Mouse (Mus musculus) adrenal gland, postnatal 36 days (tissue): ENCODE data around the gene Lmf1. TPM values are rescaled to one million over a fixed set of nuclear protein-coding genes. Genes with fewer than 3 reads are reported as not detected.

Experiments
- DNase-seq, 2 experiments: peaks; one replicate each; pipeline ENCODE4 v3.0.0; 2021; ENCODE audit warnings: mixed read lengths in 1 of 2
- total RNA-seq, 2 experiments: library from RNA; stranded (reverse); gene quantifications; 2 replicates each; pipeline ENCODE4 v1.2.3; 2021

Gene Lmf1
- total RNA-seq, 2 experiments from 2014 or later = 29.6 to 37.9 TPM

DNA sequence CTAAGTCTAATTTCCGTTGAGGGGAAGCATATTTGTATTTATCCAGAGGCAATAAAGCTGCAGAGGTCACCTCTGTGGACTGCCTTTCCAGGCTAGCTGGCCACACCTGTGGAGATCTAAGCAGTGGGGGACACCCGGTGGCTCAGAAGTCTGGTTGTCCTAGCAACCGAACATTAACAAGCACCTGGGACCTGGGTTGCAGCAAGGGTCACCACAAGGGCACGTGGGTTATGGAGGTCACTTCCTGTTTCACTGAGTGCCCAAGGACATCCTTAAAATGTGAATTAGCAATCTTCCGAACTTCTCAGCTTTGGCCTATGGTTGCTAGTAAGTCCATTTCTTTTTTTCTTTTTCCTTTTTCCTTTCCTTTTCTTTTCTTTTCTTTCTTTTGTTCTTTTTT lies 25.3 kb downstream of the Lmf1 start:
- no peak for DNase-seq

DNA sequence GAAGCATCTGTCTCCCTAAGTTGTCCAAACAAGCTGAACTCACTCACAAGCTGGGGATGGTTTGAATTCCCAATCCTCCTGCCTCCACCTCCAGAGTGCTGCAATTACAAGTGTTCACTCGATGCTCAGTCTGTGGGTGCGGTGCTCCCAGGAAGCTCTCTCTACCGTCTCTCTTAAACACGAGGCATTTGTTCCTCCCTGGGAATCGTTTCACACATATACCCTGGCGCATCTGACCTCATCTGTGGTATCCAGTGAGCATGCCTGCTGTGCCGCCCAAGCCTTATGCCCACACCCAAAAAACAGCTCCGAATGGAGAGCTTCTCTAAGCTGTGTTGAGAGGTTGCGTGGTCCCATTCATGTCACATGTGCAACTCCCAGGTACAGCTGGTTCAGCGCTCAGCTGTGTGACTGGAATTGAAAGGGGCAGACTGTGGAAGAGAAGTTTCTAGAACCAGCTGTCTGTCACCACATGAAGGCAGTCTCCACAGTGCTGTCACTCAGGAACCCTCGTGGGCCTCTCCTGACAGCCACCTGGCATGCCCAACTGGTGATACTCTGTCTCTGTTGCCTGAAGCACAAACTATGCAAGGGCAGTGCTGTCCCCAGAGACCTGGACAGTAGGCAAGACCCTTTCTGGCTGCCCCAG lies 29.4 kb downstream of the Lmf1 start:
- DNase-seq = no peak

GRCm38 (mm10) chr17:25608821-25609505 lies 30.1 kb downstream of the Lmf1 start:
- no peak for DNase-seq

GRCm38 (mm10) chr17:25609506-25609828 lies 30.6 kb downstream of the Lmf1 start:
- DNase-seq = no peak

GRCm38 (mm10) chr17:25610151-25610550 lies 31.3 kb downstream of the Lmf1 start:
- DNase-seq = peak; percentile 43 to 62

DNA sequence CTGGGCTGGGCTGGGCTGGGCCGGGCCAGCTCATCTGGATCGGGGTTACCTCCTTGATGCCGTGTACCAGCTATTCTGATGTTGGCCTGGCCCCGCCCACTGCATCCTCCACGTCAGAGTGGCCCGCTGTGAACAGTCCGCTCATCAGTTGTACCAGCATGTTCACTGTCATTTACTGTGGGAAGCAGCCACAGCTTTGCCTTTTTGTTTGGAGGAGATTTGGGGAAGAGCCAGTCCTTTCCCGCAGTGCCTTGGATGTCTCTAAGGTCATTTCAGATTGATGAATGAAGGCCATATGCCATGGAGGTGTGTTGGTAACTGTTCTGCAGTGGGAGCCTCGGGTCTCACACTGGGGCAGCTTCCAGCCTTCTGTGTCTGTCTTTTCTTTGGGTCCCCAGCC lies 33.7 kb downstream of the Lmf1 start:
- no peak for DNase-seq

- DNase-seq = no peak
Observed at GRCm38 (mm10) chr17:25613323-25613722, 34.4 kb downstream of the Lmf1 start.

GRCm38 (mm10) chr17:25614723-25615510 lies 36.0 kb downstream of the Lmf1 start:
- no peak for DNase-seq

GRCm38 (mm10) chr17:25618508-25619056 lies 39.7 kb downstream of the Lmf1 start:
- peak; percentile 42 to 56 for DNase-seq

DNA sequence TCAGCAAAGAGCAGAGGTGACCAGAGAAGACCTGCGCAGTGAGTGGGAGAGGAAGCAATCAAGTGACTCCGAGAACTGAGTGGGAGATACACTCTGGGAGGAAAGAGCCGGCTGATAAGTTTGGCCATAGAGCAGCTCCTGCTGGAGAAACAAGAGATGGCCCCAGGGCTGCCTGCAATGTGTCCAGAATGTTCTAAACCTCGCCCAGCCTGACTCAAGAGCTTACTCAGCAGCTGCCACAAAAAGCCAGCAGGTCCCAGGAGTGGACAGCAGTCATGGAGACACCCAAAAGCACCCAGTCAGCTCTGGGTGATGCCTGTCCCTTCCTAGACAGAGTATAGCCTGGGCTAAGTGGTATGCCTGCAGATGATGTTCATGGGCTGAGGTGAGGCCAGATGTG lies 44.6 kb downstream of the Lmf1 start:
- DNase-seq = no peak

GRCm38 (mm10) chr17:25623935-25624334 lies 45.0 kb downstream of the Lmf1 start:
- DNase-seq = no peak

GRCm38 (mm10) chr17:25624446-25625119 lies 45.7 kb downstream of the Lmf1 start:
- no peak for DNase-seq

GRCm38 (mm10) chr17:25625282-25625681 lies 46.4 kb downstream of the Lmf1 start:
- DNase-seq = no peak

DNA sequence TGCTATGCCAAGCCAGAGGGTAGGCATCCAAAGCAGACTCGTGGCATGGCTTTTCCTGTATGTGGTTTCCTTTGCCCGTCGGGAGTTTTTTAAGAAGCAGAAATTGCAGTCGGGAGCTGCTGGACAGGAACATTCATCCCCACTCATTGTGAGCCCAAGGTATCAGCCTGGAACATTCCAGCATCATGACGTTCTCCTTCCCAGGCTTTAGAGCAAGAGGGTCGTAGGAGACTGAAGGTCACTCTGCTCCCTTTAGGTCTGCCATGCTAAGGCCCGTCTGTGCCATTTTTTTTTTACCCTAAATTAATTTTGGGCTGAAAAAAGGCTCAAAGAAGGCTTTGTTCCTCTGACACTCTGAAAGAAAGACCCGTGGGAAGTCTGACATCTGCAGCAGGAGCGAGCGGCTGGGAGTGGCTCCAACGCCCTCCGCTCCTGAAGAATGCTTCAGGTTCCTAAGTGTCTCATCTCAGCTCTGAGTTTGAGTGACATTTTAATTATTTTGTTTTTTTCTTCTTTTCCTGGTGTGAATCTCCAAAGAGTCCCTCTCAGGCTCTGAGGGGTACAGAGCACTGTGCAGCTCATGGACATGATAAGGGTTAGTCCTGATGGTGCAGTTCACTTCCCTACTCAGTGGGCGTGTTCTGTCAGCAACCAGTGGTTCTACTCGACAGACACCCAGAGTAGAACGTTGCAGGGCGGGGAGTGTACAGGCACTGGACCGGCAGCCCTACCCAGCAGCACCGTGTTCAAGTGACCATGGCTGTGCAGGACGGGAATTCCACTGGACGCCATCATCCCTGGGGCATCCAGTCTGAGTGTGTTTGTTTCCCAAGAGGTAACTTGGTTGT lies 47.5 kb downstream of the Lmf1 start:
- DNase-seq = no peak

- no peak for DNase-seq
Observed at GRCm38 (mm10) chr17:25630313-25630712, 51.4 kb downstream of the Lmf1 start.

- peak in 1 of 2 experiments; percentile 17 for DNase-seq
Observed at GRCm38 (mm10) chr17:25634070-25634469, 55.2 kb downstream of the Lmf1 start.

- DNase-seq = no peak
Observed at GRCm38 (mm10) chr17:25635387-25635786, 56.5 kb downstream of the Lmf1 start.

DNA sequence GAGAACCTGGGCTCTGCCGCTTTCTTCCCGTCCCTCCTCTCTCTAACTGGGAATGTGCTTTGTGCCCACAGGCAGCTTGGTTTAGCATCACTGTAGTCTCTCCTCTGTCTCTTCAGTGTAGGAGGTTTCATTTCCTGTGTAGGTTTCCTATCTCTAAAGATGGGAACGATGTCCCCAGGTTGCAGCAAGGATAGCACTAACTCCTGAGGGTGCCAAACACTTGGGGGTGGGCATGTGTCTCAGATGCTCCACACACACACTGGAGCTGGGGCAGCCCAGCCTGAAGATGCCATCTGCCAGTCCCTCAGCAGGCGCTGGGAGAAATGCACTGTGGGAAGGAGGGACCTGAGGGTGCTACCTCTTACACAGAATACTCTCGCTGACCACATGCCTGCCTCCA lies 56.9 kb downstream of the Lmf1 start:
- DNase-seq = no peak

DNA sequence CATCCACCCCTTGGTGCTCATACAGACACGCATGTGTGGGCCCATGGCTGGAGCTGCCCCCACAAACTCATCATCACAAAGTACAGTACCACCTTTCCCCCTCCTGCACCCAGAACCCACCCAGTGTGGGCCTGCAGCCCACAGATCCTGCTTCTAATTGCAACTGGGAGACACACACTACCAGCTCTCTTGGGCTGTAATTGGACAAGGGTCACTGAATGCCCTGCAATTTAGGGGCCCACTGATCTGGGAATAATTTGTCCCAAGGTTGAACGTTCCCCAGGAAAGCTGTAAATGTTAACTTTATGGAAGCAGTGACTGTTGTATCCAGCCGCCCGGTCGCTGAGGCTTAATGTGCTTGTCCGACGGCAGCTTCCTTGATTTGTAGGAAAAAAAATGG lies 59.1 kb downstream of the Lmf1 start:
- DNase-seq = no peak

DNA sequence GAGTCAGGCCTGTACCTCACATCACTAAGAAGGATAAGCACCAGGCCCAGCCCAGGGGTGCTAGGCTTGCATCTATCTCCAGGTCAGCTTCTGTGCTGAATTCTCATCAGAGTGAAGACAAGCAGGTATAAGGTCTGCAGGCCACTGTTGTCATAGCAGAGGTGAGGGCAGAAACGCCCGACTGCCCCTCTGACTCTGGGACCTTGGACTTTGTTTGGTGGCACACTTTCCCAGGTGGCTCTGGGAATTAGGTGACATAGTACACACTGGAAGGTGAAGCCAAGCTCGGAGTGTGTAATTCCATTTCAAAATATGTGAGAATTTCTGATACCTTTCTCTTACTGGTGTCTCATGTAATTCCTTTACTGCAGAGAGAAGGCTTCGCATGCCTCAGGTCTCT lies 59.6 kb downstream of the Lmf1 start:
- DNase-seq = no peak

DNA sequence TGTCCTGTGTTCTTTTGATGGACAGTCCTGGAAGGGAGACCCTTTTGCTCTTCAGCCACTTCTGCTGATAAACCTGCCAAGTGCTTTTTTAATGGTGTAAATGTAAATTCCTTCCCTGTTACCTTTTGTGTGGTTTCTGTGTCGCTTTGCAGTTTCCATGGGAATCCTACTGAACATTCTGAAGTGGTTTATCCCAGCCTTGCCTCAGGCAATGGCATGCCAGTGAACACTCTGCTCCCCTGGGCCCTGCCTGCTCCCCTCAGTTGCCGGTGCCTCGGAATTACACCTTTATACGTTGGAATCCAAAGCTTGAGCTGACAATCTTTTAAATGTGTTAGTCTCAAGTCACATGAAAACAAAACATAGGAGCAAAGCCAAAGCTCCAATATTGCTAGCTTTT lies 62.1 kb downstream of the Lmf1 start:
- DNase-seq = no peak

DNA sequence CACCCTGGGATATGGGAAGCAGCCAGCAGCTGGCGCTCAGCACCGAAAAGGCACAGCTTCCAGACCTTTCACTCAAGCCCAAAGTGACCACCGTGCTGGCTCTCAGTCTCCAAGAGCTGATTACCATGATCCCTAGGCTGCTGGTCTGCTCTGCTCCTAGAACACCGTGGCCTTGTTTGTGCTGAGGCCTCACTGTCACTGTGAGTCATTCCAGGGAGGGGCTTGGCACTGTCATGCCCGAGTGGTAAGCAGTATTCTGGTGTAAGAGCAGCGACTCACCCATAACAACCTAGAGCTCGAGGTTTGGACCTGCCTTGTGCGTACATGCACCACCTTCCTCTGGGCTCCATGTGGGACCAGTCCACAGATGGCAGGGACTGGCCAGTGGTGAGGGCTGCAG lies 63.1 kb downstream of the Lmf1 start:
- DNase-seq = peak; percentile 91 to 92
